Mouse (Mus musculus) heart, embryonic 16.5 days (tissue): ENCODE measurements around the gene Hip1. TPM values are rescaled to one million over a fixed set of nuclear protein-coding genes. Genes with fewer than 3 reads are reported as not detected.

Experiments
- ATAC-seq: fragments of 200-750 bp; cut with Nextera tagmentation; replicated peaks from 2 replicates; pipeline ENCODE4 v1.8.0; 2017; ENCODE audit warnings: moderate number of reproducible peaks; ENCODE audit not compliant: insufficient read depth, low FRiP score; ENCODE audit errors: extremely low read depth
- H3K27ac ChIP-seq: fragments of 300-500 bp; sonication (generic); 2 replicates; pipeline ENCODE4 v1.5.1; 2014; ENCODE audit warnings: mild to moderate bottlenecking, low read length, control low read depth, moderate library complexity
- H3K27me3 ChIP-seq: fragments of 300-500 bp; sonication (generic); 2 replicates; pipeline ENCODE4 v1.6.1; 2014; ENCODE audit warnings: low read length, mixed read lengths; ENCODE audit not compliant: control insufficient read depth, insufficient read depth
- H3K36me3 ChIP-seq: fragments of 300-500 bp; sonication (generic); 2 replicates; pipeline ENCODE4 v1.6.1; 2014; ENCODE audit not compliant: control insufficient read depth, insufficient read depth
- H3K4me1 ChIP-seq: fragments of 300-500 bp; sonication (generic); 2 replicates; pipeline ENCODE4 v1.6.1; 2014; ENCODE audit warnings: low read length, mixed read lengths; ENCODE audit not compliant: control insufficient read depth, insufficient read depth
- H3K4me2 ChIP-seq: fragments of 300-500 bp; sonication (generic); 2 replicates; pipeline ENCODE4 v1.6.1; 2014; ENCODE audit warnings: low read depth, mild to moderate bottlenecking, control low read depth, low read length
- H3K4me3 ChIP-seq: fragments of 300-500 bp; sonication (generic); 2 replicates; pipeline ENCODE4 v1.5.1; 2014; ENCODE audit warnings: mild to moderate bottlenecking, control low read depth, low read length
- H3K9ac ChIP-seq: fragments of 300-500 bp; sonication (generic); 2 replicates; pipeline ENCODE4 v1.6.1; 2014; ENCODE audit warnings: low read length, control low read depth
- H3K9me3 ChIP-seq: fragments of 300-500 bp; sonication (generic); replicated peaks from 2 replicates; pipeline ENCODE4 v1.6.1; 2016; ENCODE audit warnings: low read length; ENCODE audit not compliant: control insufficient read depth
- WGBS: fragments of 180-500 bp; shearing (Covaris S2); extraction: QIAGEN DNeasy Blood & Tissue Kit; methylation state at CpG from one replicate; pipeline ENCODE4 v1.1.7; 2014; 5-methylcytosine and 5-hydroxymethylcytosine counted together
- polyA plus RNA-seq: library from polyadenylated mRNA; unstranded; fragments of >200 nt; fragmentation: Nextera tagmentation; extraction: Ambion mirVana; gene quantifications from 2 replicates; pipeline ENCODE4 v1.2.1, GENCODE M21; 2015

The Hip1 gene
- polyA plus RNA-seq: 20.3 and 23.5 TPM in 2 replicates

DNA sequence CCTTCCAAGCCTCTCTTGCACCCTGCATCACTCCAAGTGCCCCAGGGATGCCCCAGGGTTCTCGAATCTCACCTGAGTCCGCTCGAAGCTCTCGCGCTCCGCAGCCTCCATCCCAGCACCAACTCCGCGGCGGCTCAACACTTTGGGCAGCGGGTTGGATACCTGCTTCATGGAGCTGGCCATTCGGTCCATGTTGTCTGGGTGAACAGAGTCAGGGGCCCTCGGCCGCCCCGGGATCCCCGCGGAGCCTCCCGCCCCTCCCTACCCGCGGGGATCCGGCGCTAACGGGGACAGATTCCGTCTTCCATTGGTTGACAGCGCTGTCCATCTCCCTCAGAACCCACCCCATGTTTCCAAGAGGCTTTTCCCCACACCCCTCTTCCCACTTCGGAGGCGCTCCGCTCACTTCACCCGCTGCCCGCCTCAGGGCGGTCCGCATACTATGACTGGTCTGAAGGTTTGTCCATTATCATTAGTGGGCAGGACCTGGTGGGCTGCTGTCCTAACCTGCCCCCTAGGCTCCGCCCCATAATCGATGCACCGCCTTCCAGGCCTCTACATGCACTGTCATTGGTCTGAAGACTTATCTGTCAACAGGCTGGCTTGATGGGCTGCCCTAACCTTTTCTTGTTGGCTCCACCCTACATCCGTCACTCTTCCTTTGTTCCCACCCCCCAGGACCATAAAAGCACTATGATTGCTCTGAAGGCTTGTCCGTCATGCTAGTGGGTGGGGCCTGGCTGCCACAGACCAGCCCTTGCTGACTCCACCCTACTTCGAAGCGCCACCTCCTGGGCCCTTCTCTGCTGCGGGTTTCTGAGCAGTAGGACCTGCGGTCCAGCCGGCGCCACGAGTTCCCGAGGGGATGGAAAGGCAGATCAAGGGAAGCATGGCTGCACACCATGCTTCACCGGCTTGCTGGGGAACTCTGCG is at the start of gene Hip1:
TSS of gene Hip1 (minus strand) at position 256 of the 933 bp plus-strand sequence.
- Histone ChIP-seq H3K36me3 (no peaks in the 10 kb centered on the region), H3K4me3 (peak within 1 kb of the TSS; percentile 96), H3K4me2 (peak within 1 kb of the TSS; percentile 96), H3K9me3 (no peaks in the 10 kb centered on the region), H3K4me1 (peaks cover 10% of the 10 kb centered on the region), H3K27me3 (no peaks in the 10 kb centered on the region), H3K27ac (peak within 1 kb of the TSS; percentile 75), H3K9ac (peak within 1 kb of the TSS; percentile 90)
- peak; percentile 98 for ATAC-seq
- under 1% methylated on average over 46 of the region's 46 CpGs for WGBS

DNA sequence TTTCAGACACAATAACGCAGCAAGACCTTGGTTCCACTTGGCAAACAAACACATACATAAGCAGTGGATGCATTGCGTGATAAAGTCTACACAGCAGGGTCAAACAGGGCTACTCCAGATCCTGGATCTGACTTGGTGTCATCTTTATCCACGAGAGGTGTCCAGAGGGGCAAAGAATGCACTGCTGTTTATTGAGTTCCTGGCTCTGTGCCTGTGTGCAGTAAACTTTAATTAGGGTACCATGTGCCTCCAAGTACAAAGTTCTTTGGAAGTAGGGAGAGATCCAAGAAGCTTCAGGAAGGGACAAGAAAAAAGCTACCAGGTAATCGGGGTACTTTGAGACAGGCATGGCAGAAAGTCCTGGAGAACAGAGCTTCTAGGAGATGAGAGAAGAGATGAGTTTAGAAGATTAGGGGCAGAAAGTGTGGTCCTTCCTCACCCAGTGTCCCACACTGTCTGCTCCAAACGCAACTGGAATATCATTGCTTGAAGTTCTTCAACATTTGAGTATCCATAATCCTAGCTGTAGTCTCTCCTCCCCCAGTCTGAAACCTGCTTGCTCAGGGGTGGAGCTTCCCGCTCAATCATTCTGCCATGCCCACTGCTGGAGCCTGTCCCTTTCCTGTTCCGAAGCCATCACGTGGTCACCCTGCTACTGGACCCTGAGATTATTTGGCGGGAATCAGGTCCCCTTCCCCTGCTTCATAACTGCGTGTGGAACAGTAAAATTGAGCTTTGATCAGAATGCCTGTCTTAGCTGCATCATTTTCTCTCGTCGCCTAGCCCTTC is 45.3 kb upstream of the Hip1 start:
- H3K9me3 ChIP-seq: peaks cover 10% of the 10 kb centered on the region
- H3K4me1 ChIP-seq: no peaks in the 10 kb centered on the region
- ATAC-seq: no peak
- no peak overlapping the region for H3K9ac ChIP-seq
- no peak overlapping the region for H3K4me2 ChIP-seq
- H3K27me3 ChIP-seq: no peaks in the 10 kb centered on the region
- H3K4me3 ChIP-seq: no peak overlapping the region
- 72% methylated on average over 12 of the region's 12 CpGs for WGBS
- no peak overlapping the region for H3K27ac ChIP-seq
- H3K36me3 ChIP-seq: no peaks in the 10 kb centered on the region

DNA sequence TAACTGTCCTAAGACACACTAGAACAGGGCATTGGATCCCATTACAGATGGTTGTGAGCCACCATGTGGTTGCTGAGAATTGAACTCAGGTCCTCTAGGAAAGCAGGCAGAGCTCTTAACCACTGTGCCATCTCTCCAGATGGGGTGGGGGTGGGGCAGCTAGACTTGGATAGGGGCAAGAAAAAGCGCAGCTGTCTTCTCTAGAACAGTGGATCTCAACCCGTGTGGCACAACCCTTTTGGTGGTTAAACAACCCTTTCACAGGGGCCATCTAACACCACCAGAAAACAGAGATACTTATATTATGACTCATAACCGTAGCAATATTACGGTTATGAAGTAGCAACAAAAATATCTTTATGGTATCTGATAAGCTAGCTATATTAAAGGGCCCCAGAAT is 42.8 kb upstream of the Hip1 start:
- Histone ChIP-seq H3K27me3 (no peaks in the 10 kb centered on the region), H3K4me1 (no peaks in the 10 kb centered on the region), H3K4me2 (no peak overlapping the region), H3K27ac (no peak overlapping the region), H3K9me3 (peaks cover 10% of the 10 kb centered on the region), H3K36me3 (no peaks in the 10 kb centered on the region), H3K9ac (no peak overlapping the region), H3K4me3 (no peak overlapping the region)
- 79% methylated on average over 4 of the region's 4 CpGs for WGBS
- ATAC-seq: no peak

DNA sequence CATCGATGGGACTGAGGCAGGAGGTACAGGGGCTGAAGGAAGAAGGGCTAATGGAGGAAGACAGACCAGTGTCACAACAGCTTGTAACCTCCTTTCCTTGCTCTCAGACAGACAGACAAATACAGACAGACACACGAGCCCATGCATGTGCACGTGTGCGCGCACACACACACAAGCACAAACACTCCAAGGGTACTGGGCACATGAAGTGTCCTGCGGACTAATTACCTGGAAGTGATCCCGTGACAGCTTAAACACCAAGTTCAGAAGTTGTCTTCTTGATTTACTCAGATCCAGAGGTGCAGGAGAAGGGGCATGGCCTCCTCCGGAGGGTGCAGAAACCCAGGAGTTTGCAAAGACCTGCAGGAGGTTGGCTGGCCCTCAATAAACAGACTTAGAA is 40.8 kb upstream of the Hip1 start:
- no peaks in the 10 kb centered on the region for H3K36me3 ChIP-seq
- peaks cover 4% of the 10 kb centered on the region for H3K9me3 ChIP-seq
- ATAC-seq: no peak
- 88% methylated on average over 8 of the region's 8 CpGs for WGBS
- H3K4me1 ChIP-seq: no peaks in the 10 kb centered on the region
- H3K27ac ChIP-seq: no peak overlapping the region
- no peak overlapping the region for H3K4me2 ChIP-seq
- H3K27me3 ChIP-seq: no peaks in the 10 kb centered on the region
- H3K9ac ChIP-seq: no peak overlapping the region
- H3K4me3 ChIP-seq: no peak overlapping the region

DNA sequence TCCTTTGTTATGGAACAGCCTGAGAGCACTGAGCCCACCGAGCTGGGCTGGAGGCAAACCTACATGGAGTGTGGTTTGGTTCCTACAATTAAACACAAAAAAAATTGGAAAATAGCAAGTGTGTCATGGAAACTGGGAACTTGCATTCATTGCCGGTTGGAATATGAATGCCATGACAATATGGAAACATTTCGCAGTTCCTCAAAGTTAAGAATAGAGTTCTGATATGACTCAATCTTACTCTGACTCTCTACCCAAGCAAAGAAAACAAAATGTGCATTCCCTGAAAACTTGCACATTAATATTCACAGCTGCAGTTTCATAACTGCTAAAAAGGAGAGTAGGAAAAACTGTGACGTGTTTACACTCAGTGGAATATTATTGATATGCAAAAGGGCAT is 37.4 kb upstream of the Hip1 start:
- no peak for ATAC-seq
- WGBS: 79% methylated on average over 4 of the region's 4 CpGs
- Histone ChIP-seq H3K9me3 (no peaks in the 10 kb centered on the region), H3K9ac (no peak overlapping the region), H3K36me3 (no peaks in the 10 kb centered on the region), H3K4me2 (no peak overlapping the region), H3K4me3 (no peak overlapping the region), H3K27me3 (no peaks in the 10 kb centered on the region), H3K4me1 (no peaks in the 10 kb centered on the region), H3K27ac (no peak overlapping the region)

DNA sequence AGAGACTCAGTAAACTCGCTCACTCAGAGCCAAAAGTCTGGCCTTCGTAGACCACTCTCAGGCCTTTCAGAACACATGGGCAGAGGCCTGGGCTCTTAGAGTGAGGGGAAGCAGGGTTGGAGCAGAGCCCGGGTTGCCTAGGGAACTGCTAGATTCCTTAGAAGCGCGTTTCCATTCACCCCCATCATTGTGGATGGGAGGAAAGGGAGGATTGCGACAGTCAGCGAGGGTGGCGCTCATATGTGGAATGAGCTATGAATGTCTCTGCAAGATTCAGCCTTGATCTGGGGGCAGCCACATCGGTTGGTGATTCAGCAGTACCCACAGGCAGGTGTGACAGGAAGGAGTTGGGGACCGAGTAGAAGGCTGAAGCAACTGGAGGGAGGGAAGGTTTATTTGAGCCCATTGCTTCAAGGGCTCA is 34.4 kb upstream of the Hip1 start:
- Histone ChIP-seq H3K4me2 (no peak overlapping the region), H3K4me3 (no peak overlapping the region), H3K36me3 (no peaks in the 10 kb centered on the region), H3K9me3 (no peaks in the 10 kb centered on the region), H3K27me3 (no peaks in the 10 kb centered on the region), H3K9ac (no peak overlapping the region), H3K4me1 (no peaks in the 10 kb centered on the region), H3K27ac (no peak overlapping the region)
- WGBS: 81% methylated on average over 10 of the region's 10 CpGs
- no peak for ATAC-seq

DNA sequence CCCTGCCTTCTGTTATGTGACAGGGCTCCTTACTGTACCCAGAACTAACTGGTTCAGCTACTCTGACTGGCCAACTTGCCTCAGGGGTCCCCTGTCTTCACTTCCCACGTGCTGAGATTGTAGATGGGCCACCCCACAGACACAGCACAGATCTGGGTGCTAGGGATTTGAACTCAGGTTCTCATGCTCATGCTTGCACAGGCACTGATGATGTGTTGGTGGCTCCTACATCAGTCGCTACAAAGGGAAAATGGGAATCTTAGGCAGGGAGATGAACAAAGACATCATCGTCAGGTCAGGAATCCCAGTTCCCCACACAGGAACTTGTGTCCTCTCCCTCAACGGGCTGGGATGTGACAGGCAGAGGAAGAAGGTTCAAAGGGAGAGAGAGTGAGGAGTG is 31.1 kb upstream of the Hip1 start:
- Histone ChIP-seq H3K4me1 (no peaks in the 10 kb centered on the region), H3K27me3 (no peaks in the 10 kb centered on the region), H3K9ac (no peak overlapping the region), H3K4me2 (no peak overlapping the region), H3K27ac (no peak overlapping the region), H3K4me3 (no peak overlapping the region), H3K36me3 (no peaks in the 10 kb centered on the region), H3K9me3 (no peaks in the 10 kb centered on the region)
- no peak for ATAC-seq
- WGBS: 57% methylated on average over 4 of the region's 4 CpGs

DNA sequence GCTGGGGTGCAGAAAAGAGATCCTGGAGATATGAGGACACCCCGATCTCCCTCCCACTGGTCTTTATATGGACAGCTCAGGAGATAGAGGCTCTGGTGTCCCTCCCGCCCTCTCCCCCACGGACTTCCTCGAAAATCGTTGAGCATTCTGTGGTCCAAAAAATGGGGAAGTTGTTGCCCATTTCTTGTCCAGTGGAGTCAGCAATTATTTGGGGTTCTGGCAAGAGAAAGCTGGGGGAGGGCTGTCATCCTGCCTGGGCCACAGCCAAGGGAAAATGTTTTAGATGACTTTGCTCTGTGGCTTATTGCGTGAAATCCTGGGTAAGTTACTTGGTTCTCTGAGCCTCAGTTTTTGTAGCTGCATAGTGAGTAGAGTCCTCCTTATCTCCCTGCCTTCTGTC is 28.1 kb upstream of the Hip1 start, which contains the start of gene Ccl24:
TSS of gene Ccl24 (minus strand) at position 44 of the 400 bp plus-strand sequence.
- Histone ChIP-seq H3K9me3 (no peaks in the 10 kb centered on the region), H3K9ac (no peak within 1 kb of the TSS), H3K36me3 (no peaks in the 10 kb centered on the region), H3K27me3 (no peaks in the 10 kb centered on the region), H3K4me3 (no peak within 1 kb of the TSS), H3K27ac (no peak within 1 kb of the TSS), H3K4me2 (no peak within 1 kb of the TSS), H3K4me1 (no peaks in the 10 kb centered on the region)
- WGBS: 66% methylated on average over 6 of the region's 6 CpGs
- no peak for ATAC-seq

DNA sequence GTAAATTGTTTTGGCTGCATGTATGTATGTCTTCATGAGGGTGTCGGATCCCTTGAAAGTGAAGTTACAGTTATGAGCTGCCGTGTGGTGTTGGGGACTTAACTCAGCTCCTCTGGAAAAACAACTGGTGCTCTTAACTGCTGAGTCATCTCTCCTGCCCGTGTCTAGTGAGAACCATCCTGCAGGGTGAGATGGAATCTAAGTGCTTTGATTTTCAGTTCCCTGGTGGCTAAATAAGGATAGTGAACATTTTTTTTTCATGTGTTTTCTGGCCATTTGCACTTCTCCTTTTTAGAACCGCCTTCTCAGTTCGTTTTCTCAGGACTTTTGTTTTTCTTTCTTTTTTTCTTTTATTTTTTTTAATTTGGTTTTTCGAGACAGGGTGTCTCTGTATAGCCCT is 23.8 kb upstream of the Hip1 start:
- ATAC-seq: no peak
- 61% methylated on average over 6 of the region's 6 CpGs for WGBS
- no peaks in the 10 kb centered on the region for H3K36me3 ChIP-seq
- no peak overlapping the region for H3K27ac ChIP-seq
- H3K4me3 ChIP-seq: no peak overlapping the region
- H3K9me3 ChIP-seq: no peaks in the 10 kb centered on the region
- H3K4me2 ChIP-seq: no peak overlapping the region
- H3K27me3 ChIP-seq: no peaks in the 10 kb centered on the region; the same call in 1 of the 2 replicates
- H3K4me1 ChIP-seq: no peaks in the 10 kb centered on the region
- no peak overlapping the region for H3K9ac ChIP-seq
